Mouse (Mus musculus): ENCODE data around the gene Tspan11.

Tspan11 gene

GRCm38 (mm10) chr6:127877026-127877425, 10.4 kb upstream of the Tspan11 start:
- peak; percentile 43; the same call in 1 of the 2 replicates for ATAC-seq (ENCODE audit: low TSS enrichment)

GRCm38 (mm10) chr6:127879472-127879871, 7.9 kb upstream of the Tspan11 start:
- ATAC-seq (ENCODE audit: low TSS enrichment) = no peak

GRCm38 (mm10) chr6:127886916-127887315, 473 bp upstream of the Tspan11 start:
- ATAC-seq (ENCODE audit: low TSS enrichment) = no peak

- no peak for ATAC-seq (ENCODE audit: low TSS enrichment)
Observed at GRCm38 (mm10) chr6:127888581-127888980, 1.2 kb downstream of the Tspan11 start.

- no peak for ATAC-seq (ENCODE audit: low TSS enrichment)
Observed at GRCm38 (mm10) chr6:127893611-127894010, 6.2 kb downstream of the Tspan11 start.

- ATAC-seq (ENCODE audit: low TSS enrichment) = no peak
Observed at GRCm38 (mm10) chr6:127894999-127895398, 7.6 kb downstream of the Tspan11 start.

GRCm38 (mm10) chr6:127896425-127896824, 9.0 kb downstream of the Tspan11 start:
- no peak for ATAC-seq (ENCODE audit: low TSS enrichment)

- ATAC-seq (ENCODE audit: low TSS enrichment) = no peak
Observed at GRCm38 (mm10) chr6:127897342-127897741, 10.0 kb downstream of the Tspan11 start.

GRCm38 (mm10) chr6:127900062-127900461, 12.7 kb downstream of the Tspan11 start:
- ATAC-seq (ENCODE audit: low TSS enrichment) = no peak

GRCm38 (mm10) chr6:127901261-127901660, 13.9 kb downstream of the Tspan11 start:
- ATAC-seq (ENCODE audit: low TSS enrichment) = no peak

- no peak for ATAC-seq (ENCODE audit: low TSS enrichment)
Observed at GRCm38 (mm10) chr6:127901669-127902068, 14.3 kb downstream of the Tspan11 start.

- peak; percentile 95 for ATAC-seq (ENCODE audit: low TSS enrichment)
Observed at GRCm38 (mm10) chr6:127902559-127902958, 15.2 kb downstream of the Tspan11 start.

- no peak for ATAC-seq (ENCODE audit: low TSS enrichment)
Observed at GRCm38 (mm10) chr6:127910638-127911037, 23.2 kb downstream of the Tspan11 start.

- no peak for ATAC-seq (ENCODE audit: low TSS enrichment)
Observed at GRCm38 (mm10) chr6:127911687-127912086, 24.3 kb downstream of the Tspan11 start.

GRCm38 (mm10) chr6:127912938-127913337, 25.5 kb downstream of the Tspan11 start:
- ATAC-seq (ENCODE audit: low TSS enrichment) = no peak

GRCm38 (mm10) chr6:127916993-127917392, 29.6 kb downstream of the Tspan11 start:
- no peak for ATAC-seq (ENCODE audit: low TSS enrichment)

- ATAC-seq (ENCODE audit: low TSS enrichment) = no peak
Observed at GRCm38 (mm10) chr6:127917712-127918111, 30.3 kb downstream of the Tspan11 start.

GRCm38 (mm10) chr6:127919491-127919890, 32.1 kb downstream of the Tspan11 start:
- ATAC-seq (ENCODE audit: low TSS enrichment) = no peak

- ATAC-seq (ENCODE audit: low TSS enrichment) = peak; percentile 53
Observed at GRCm38 (mm10) chr6:127920652-127921051, 33.3 kb downstream of the Tspan11 start.

GRCm38 (mm10) chr6:127921996-127922395, 34.6 kb downstream of the Tspan11 start:
- ATAC-seq (ENCODE audit: low TSS enrichment) = no peak

- ATAC-seq (ENCODE audit: low TSS enrichment) = no peak
Observed at GRCm38 (mm10) chr6:127923296-127923695, 35.9 kb downstream of the Tspan11 start.

GRCm38 (mm10) chr6:127924750-127925149, 37.4 kb downstream of the Tspan11 start:
- ATAC-seq (ENCODE audit: low TSS enrichment) = peak; percentile 24

GRCm38 (mm10) chr6:127925915-127926314, 38.5 kb downstream of the Tspan11 start:
- ATAC-seq (ENCODE audit: low TSS enrichment) = peak; percentile 88

- no peak for ATAC-seq (ENCODE audit: low TSS enrichment)
Observed at GRCm38 (mm10) chr6:127928682-127929081, 41.3 kb downstream of the Tspan11 start.
